Mouse (Mus musculus) erythroblast, embryonic 14.5 days (primary cell): Measurements from ENCODE around the gene Kdm4d.

Experiments used
- GATA1 ChIP-seq: IDR thresholded peaks from 2 replicates; pipeline ENCODE4 v1.6.1; 2012; ENCODE audit warnings: low read length, inconsistent platforms, mixed read lengths
- TAL1 ChIP-seq: IDR thresholded peaks from 3 replicates; pipeline ENCODE4 v1.6.1; 2012; ENCODE audit warnings: low read length, inconsistent platforms, mixed read lengths

DNA sequence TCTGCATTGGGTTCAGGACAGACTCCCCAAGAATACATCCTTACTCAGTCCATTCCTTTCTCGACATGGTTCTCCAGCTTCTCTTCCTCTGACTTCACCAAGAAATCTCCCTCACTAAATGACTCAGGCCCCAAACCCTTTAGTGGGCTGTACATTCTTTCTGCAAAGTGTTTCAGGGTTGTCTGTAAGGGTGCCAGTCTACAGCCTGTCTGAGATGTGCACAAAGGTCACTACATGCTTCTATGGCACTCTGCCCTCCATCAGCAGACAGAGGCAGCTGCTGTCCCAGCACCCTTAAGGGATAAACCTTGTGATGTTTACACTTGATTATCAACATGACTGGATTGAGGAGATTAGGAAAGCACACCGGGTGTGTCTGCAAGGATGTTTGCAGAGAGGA, 21.4 kb upstream of the Kdm4d start:
- no peak for TF ChIP-seq GATA1
- TF ChIP-seq TAL1 = no peak
